Mouse (Mus musculus) midbrain, postnatal 0 days (tissue): ENCODE measurements around the gene Dlec1. TPM values are rescaled to one million over a fixed set of nuclear protein-coding genes. Genes with fewer than 3 reads are reported as not detected.
A peak's percentile ranks its signal among the peaks of the same experiment; 100 is the strongest.

Experiments used
- ATAC-seq: fragments of 200-750 bp; cut with Nextera tagmentation; 2 replicates; pipeline ENCODE4 v1.8.0; 2017; ENCODE audit warnings: moderate number of reproducible peaks, mild to moderate bottlenecking, moderate TSS enrichment, moderate library complexity; ENCODE audit not compliant: low FRiP score
- DNase-seq: peaks from one replicate; pipeline ENCODE4 v3.0.0-alpha.2; 2015; ENCODE audit warnings: low spot score
- H3K27ac ChIP-seq: fragments of 300-500 bp; sonication (generic); 2 replicates; pipeline ENCODE4 v1.5.1; 2014; ENCODE audit warnings: low read depth, mild to moderate bottlenecking, low read length, mixed read lengths
- H3K27me3 ChIP-seq: fragments of 300-500 bp; sonication (generic); 2 replicates; pipeline ENCODE4 v1.6.1; 2014; ENCODE audit warnings: low read length, control low read depth, mixed read lengths; ENCODE audit not compliant: insufficient read depth
- H3K36me3 ChIP-seq: fragments of 300-500 bp; sonication (generic); 2 replicates; pipeline ENCODE4 v1.6.1; 2014; ENCODE audit warnings: low read length, control low read depth, mixed read lengths; ENCODE audit not compliant: insufficient read depth
- H3K4me1 ChIP-seq: fragments of 300-500 bp; sonication (generic); 2 replicates; pipeline ENCODE4 v1.6.1; 2014; ENCODE audit warnings: mild to moderate bottlenecking, control low read depth, antibody characterized with exemption, low read length, mixed read lengths; ENCODE audit not compliant: insufficient read depth
- H3K4me2 ChIP-seq: fragments of 300-500 bp; sonication (generic); 2 replicates; pipeline ENCODE4 v1.6.1; 2014; ENCODE audit warnings: low read depth, mild to moderate bottlenecking, low read length, mixed read lengths; ENCODE audit not compliant: poor library complexity, severe bottlenecking
- H3K4me3 ChIP-seq: fragments of 300-500 bp; sonication (generic); 2 replicates; pipeline ENCODE4 v1.5.1; 2014; ENCODE audit warnings: low read depth, mild to moderate bottlenecking, low read length, moderate library complexity
- H3K9ac ChIP-seq: fragments of 300-500 bp; sonication (generic); replicated peaks from 2 replicates; pipeline ENCODE4 v1.6.1; 2014; ENCODE audit warnings: mild to moderate bottlenecking, low read length, moderate library complexity, mixed read lengths; ENCODE audit not compliant: poor library complexity, severe bottlenecking
- H3K9me3 ChIP-seq: fragments of 300-500 bp; sonication (generic); 2 replicates; pipeline ENCODE4 v1.6.1; 2016; ENCODE audit warnings: low read length, control low read depth
- CTCF ChIP-seq: IDR thresholded peaks from 2 replicates; pipeline ENCODE4 v1.5.1; 2016; ENCODE audit warnings: antibody characterized with exemption, mild to moderate bottlenecking
- WGBS: fragments of 180-500 bp; shearing (Covaris S2); extraction: QIAGEN DNeasy Blood & Tissue Kit; methylation state at CpG from one replicate; pipeline ENCODE4 v1.1.7; 2014; 5-methylcytosine and 5-hydroxymethylcytosine counted together
- polyA plus RNA-seq: library from polyadenylated mRNA; unstranded; fragments of >200 nt; fragmentation: Nextera tagmentation; extraction: Ambion mirVana; gene quantifications from 2 replicates; pipeline ENCODE4 v1.2.1, GENCODE M21; 2015
- total RNA-seq: library from RNA; depleted of rRNA; stranded (reverse); fragments of >200 nt; gene quantifications from 2 replicates; pipeline ENCODE4 v1.2.3, GENCODE M21; 2014; rRNA removed

The Dlec1 gene
- total and polyA plus RNA-seq, 2 experiments from 2014 or later, result 0.95 to 2.8 TPM

- Histone ChIP-seq H3K27ac (no peak overlapping the region), H3K9me3 (no peaks in the 10 kb centered on the region), H3K36me3 (no peaks in the 10 kb centered on the region), H3K4me2 (no peak overlapping the region), H3K27me3 (no peaks in the 10 kb centered on the region), H3K9ac (no peak overlapping the region), H3K4me1 (no peaks in the 10 kb centered on the region), H3K4me3 (no peak overlapping the region)
- DNase-seq (no peak), ATAC-seq (no peak)
- 97% methylated on average over 6 of the region's 6 CpGs for WGBS
- no peak for TF ChIP-seq CTCF
Measured at GRCm38 (mm10) chr9:119165548-119165947, 63.3 kb downstream of the Dlec1 start.

GRCm38 (mm10) chr9:119167608-119168007, 65.3 kb downstream of the Dlec1 start:
- Histone ChIP-seq H3K4me1 (no peaks in the 10 kb centered on the region), H3K36me3 (no peaks in the 10 kb centered on the region), H3K27ac (no peak overlapping the region), H3K27me3 (no peaks in the 10 kb centered on the region), H3K9ac (no peak overlapping the region), H3K4me3 (no peak overlapping the region), H3K4me2 (no peak overlapping the region), H3K9me3 (no peaks in the 10 kb centered on the region)
- TF ChIP-seq CTCF, result no peak
- no peak for DNase-seq
- whole genome bisulfite sequencing, result 96% methylated on average over 2 of the region's 2 CpGs
- no peak for ATAC-seq

- no peak for DNase-seq
- Histone ChIP-seq H3K9ac (no peak overlapping the region), H3K4me3 (no peak overlapping the region), H3K27ac (no peak overlapping the region), H3K4me1 (no peaks in the 10 kb centered on the region), H3K36me3 (no peaks in the 10 kb centered on the region), H3K9me3 (no peaks in the 10 kb centered on the region), H3K27me3 (no peaks in the 10 kb centered on the region), H3K4me2 (no peak overlapping the region)
- WGBS, result 93% methylated on average over 11 of the region's 11 CpGs
- ATAC-seq, result no peak
- no peak for TF ChIP-seq CTCF
Measured at GRCm38 (mm10) chr9:119179292-119179691, 77.0 kb downstream of the Dlec1 start.

- no peak for TF ChIP-seq CTCF
- H3K36me3 ChIP-seq, result no peaks in the 10 kb centered on the region
- H3K27me3 ChIP-seq, result no peaks in the 10 kb centered on the region
- WGBS, result 38% methylated on average over 3 of the region's 3 CpGs
- no peak overlapping the region for H3K27ac ChIP-seq
- no peaks in the 10 kb centered on the region for H3K4me1 ChIP-seq
- H3K4me2 ChIP-seq, result no peak overlapping the region
- H3K9ac ChIP-seq, result no peak overlapping the region
- peak; percentile 68 for DNase-seq
- ATAC-seq, result no peak
- no peak overlapping the region for H3K4me3 ChIP-seq
- H3K9me3 ChIP-seq, result no peaks in the 10 kb centered on the region
Measured at GRCm38 (mm10) chr9:119181241-119181728, 79.0 kb downstream of the Dlec1 start.

GRCm38 (mm10) chr9:119192202-119192990, 90.1 kb downstream of the Dlec1 start:
- no peaks in the 10 kb centered on the region for H3K9me3 ChIP-seq
- WGBS, result 37% methylated on average over 11 of the region's 11 CpGs
- H3K9ac ChIP-seq, result no peak overlapping the region
- no peaks in the 10 kb centered on the region for H3K4me1 ChIP-seq
- peak; percentile 27 for DNase-seq
- H3K4me3 ChIP-seq, result no peak overlapping the region
- no peaks in the 10 kb centered on the region for H3K36me3 ChIP-seq
- H3K27ac ChIP-seq, result no peak overlapping the region
- H3K4me2 ChIP-seq, result no peak overlapping the region
- TF ChIP-seq CTCF, result peak; percentile 68
- H3K27me3 ChIP-seq, result no peaks in the 10 kb centered on the region
- no peak for ATAC-seq

Other genes with a start within 250 kb of the Dlec1 start
- 9.5 and 11.9 TPM in 2 replicates for gene Ctdspl, start 176.0 kb upstream of the Dlec1 start, total RNA-seq
- 5.2 and 7.1 TPM in 2 replicates for gene Ctdspl, start 176.0 kb upstream of the Dlec1 start, polyA plus RNA-seq
- gene Vill, start 49.7 kb upstream of the Dlec1 start, total RNA-seq, result 2.8 and 10.5 TPM in 2 replicates
- 3.8 and 4.7 TPM in 2 replicates for gene Vill, start 49.7 kb upstream of the Dlec1 start, polyA plus RNA-seq
- gene Plcd1, start 9.0 kb upstream of the Dlec1 start, total RNA-seq, result 12.2 and 17.4 TPM in 2 replicates
- 10.9 and 11.8 TPM in 2 replicates for gene Plcd1, start 9.0 kb upstream of the Dlec1 start, polyA plus RNA-seq
- 2.8 and 2.9 TPM in 2 replicates for gene Acaa1b, start 54.6 kb downstream of the Dlec1 start, total RNA-seq
- 4.6 and 5.2 TPM in 2 replicates for gene Acaa1b, start 54.6 kb downstream of the Dlec1 start, polyA plus RNA-seq
- gene Gm47289, start 56.7 kb downstream of the Dlec1 start, total RNA-seq, result not detected in 2 replicates
- not detected in 2 replicates for gene Gm47289, start 56.7 kb downstream of the Dlec1 start, polyA plus RNA-seq
- not detected in 2 replicates for gene Slc22a13, start 106.6 kb downstream of the Dlec1 start, total RNA-seq
- gene Slc22a13, start 106.6 kb downstream of the Dlec1 start, polyA plus RNA-seq, result 0.10 TPM in 1 of 2 replicates, not detected in the other
- 38.5 and 55.7 TPM in 2 replicates for gene Oxsr1, start 219.9 kb downstream of the Dlec1 start, total RNA-seq
- 10.5 and 10.7 TPM in 2 replicates for gene Oxsr1, start 219.9 kb downstream of the Dlec1 start, polyA plus RNA-seq
- 106 and 120 TPM in 2 replicates for gene Acaa1a, start 237.2 kb downstream of the Dlec1 start, total RNA-seq
- gene Acaa1a, start 237.2 kb downstream of the Dlec1 start, polyA plus RNA-seq, result 75.5 and 82.6 TPM in 2 replicates
- gene Myd88, start 238.9 kb downstream of the Dlec1 start, total RNA-seq, result 4.2 and 5.9 TPM in 2 replicates
- 4.7 and 5.6 TPM in 2 replicates for gene Myd88, start 238.9 kb downstream of the Dlec1 start, polyA plus RNA-seq